12 mouse cellular contexts compared by ENCODE assay signal in the genomic region with DNA sequence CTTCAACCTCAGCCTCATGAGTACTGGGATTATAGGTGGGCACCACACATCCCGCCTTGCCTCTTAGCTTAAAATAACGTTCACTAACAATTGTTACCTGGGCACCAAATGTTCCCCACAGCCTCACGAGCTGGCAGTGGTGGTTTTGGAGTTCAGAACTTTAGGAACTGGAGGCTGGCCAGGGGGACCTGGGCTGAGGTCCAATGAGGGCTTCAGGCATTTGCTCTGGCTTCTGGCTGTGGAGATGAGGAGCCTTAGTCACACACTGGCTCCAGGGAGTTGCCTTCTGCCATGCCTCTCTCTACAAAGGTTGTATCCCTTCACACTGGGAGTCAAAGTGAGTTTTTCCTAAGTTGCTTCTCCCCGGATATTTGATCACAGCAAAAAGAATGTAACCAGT. TPM values are rescaled to one million over a fixed set of nuclear protein-coding genes. Genes with fewer than 3 reads are reported as not detected.
DNase-seq lines count a peak whose midpoint lies in the region; ATAC-seq and TF ChIP-seq lines count a peak whose summit lies in the region.
"Had no signal": no experiment of that assay in that cellular context is flagged by ENCODE, and none has a peak within 500 bp of the region (broad histone marks: within the 10 kb centered on the region; RNA-seq: fewer than 3 reads in every experiment).

No protein-coding gene starts in this region.

- DNase-seq in hindbrain, postnatal 0 days (ENCODE audit: low spot score), result peak; percentile 23
- DNase-seq in hindbrain, embryonic 14.5 days (ENCODE audit: low spot score), result no peak
- DNase-seq in G1E (ENCODE audit: low spot score), result no peak
- DNase-seq in adrenal gland, postnatal 25 days, result peak; percentile 41
- DNase-seq in kidney, postnatal 10 days, result no peak
- DNase-seq in kidney, adult 11 months, result no peak
- no peak for DNase-seq in kidney, adult 18-20 months

- H3K9me3 ChIP-seq in hindbrain, postnatal 0 days (ENCODE audit: low read length), result no peaks in the 10 kb centered on the region
- H3K9me3 ChIP-seq in hindbrain, embryonic 14.5 days (ENCODE audit: control insufficient read depth, low read length), result no peaks in the 10 kb centered on the region
- no peaks in the 10 kb centered on the region for H3K9me3 ChIP-seq in G1E (replicated peaks)
- H3K9me3 ChIP-seq in liver, embryonic 12.5 days (replicated peaks), result no peaks in the 10 kb centered on the region

- H3K4me3 ChIP-seq in hindbrain, postnatal 0 days (ENCODE audit: low read length), result no peak overlapping the region
- H3K4me3 ChIP-seq in hindbrain, embryonic 14.5 days (replicated peaks; ENCODE audit: low read length), result no peak overlapping the region
- peak overlapping the region; percentile 41; the same call in 1 of the 2 replicates for H3K4me3 ChIP-seq in G1E (ENCODE audit: low read depth, low read length)
- no peak overlapping the region for H3K4me3 ChIP-seq in liver, embryonic 12.5 days

- no peaks in the 10 kb centered on the region for H3K27me3 ChIP-seq in hindbrain, postnatal 0 days (ENCODE audit: insufficient read depth, low read length)
- no peaks in the 10 kb centered on the region for H3K27me3 ChIP-seq in hindbrain, embryonic 14.5 days (ENCODE audit: control insufficient read depth, insufficient read depth, low read length)
- H3K27me3 ChIP-seq in G1E (ENCODE audit: insufficient read depth, low read length), result no peaks in the 10 kb centered on the region
- H3K27me3 ChIP-seq in liver, embryonic 12.5 days (replicated peaks), result peaks cover 7% of the 10 kb centered on the region; the same call in 1 of the 2 replicates

- H3K4me2 ChIP-seq in hindbrain, postnatal 0 days (ENCODE audit: low read depth, low read length), result no peak overlapping the region
- H3K4me2 ChIP-seq in hindbrain, embryonic 14.5 days (replicated peaks), result no peak overlapping the region
- H3K4me2 ChIP-seq in liver, embryonic 12.5 days, result peak overlapping the region; percentile 50

- H3K4me1 ChIP-seq in hindbrain, postnatal 0 days (ENCODE audit: insufficient read depth, low read length), result no peaks in the 10 kb centered on the region
- peaks cover 6% of the 10 kb centered on the region for H3K4me1 ChIP-seq in hindbrain, embryonic 14.5 days (replicated peaks; ENCODE audit: control insufficient read depth, insufficient read depth, low read length)
- peaks cover 70% of the 10 kb centered on the region for H3K4me1 ChIP-seq in G1E (ENCODE audit: insufficient read depth, low read depth, low read length)
- H3K4me1 ChIP-seq in liver, embryonic 12.5 days, result peaks cover 38% of the 10 kb centered on the region

- ATAC-seq in hindbrain, postnatal 0 days, result no peak
- ATAC-seq in hindbrain, embryonic 14.5 days (ENCODE audit: low FRiP score), result no peak
- no peak for ATAC-seq in G1E (ENCODE audit: extremely low read depth, insufficient number of reproducible peaks, low FRiP score, poor library complexity, severe bottlenecking)
- ATAC-seq in liver, embryonic 12.5 days, result no peak

- 56% methylated on average over 4 of the region's 4 CpGs for WGBS in hindbrain, postnatal 0 days
- WGBS in hindbrain, embryonic 14.5 days, result 75% methylated on average over 4 of the region's 4 CpGs
- WGBS in liver, embryonic 12.5 days (ENCODE audit: insufficient replicate concordance), result 75% methylated on average over 4 of the region's 4 CpGs

- H3K36me3 ChIP-seq in hindbrain, postnatal 0 days (ENCODE audit: insufficient read depth, low read length), result peaks cover 24% of the 10 kb centered on the region
- peaks cover 28% of the 10 kb centered on the region for H3K36me3 ChIP-seq in hindbrain, embryonic 14.5 days (replicated peaks; ENCODE audit: control insufficient read depth, insufficient read depth)
- H3K36me3 ChIP-seq in G1E (replicated peaks), result peaks cover 52% of the 10 kb centered on the region
- peaks cover 37% of the 10 kb centered on the region for H3K36me3 ChIP-seq in liver, embryonic 12.5 days

- no peak for TF ChIP-seq CTCF in hindbrain, postnatal 0 days (IDR thresholded peaks at IDR 0.05; ENCODE audit: low read depth)
- TF ChIP-seq CTCF in G1E (IDR thresholded peaks at IDR 0.05; ENCODE audit: low read depth, low read length), result no peak

- no peak overlapping the region for H3K27ac ChIP-seq in hindbrain, postnatal 0 days
- no peak overlapping the region for H3K27ac ChIP-seq in hindbrain, embryonic 14.5 days
- no peak overlapping the region for H3K27ac ChIP-seq in liver, embryonic 12.5 days

- no peak overlapping the region for H3K9ac ChIP-seq in hindbrain, postnatal 0 days (replicated peaks; ENCODE audit: low read length)
- no peak overlapping the region for H3K9ac ChIP-seq in hindbrain, embryonic 14.5 days
- no peak overlapping the region for H3K9ac ChIP-seq in liver, embryonic 12.5 days

RNA-seq across cellular contexts. Expression of a gene that starts 4.6 kb away (rescaled TPM):
- total RNA-seq in hindbrain, postnatal 0 days (2014; rRNA removed), result 28.9 and 44.9 TPM in 2 replicates
- 29.1 TPM in 2 replicates for polyA plus RNA-seq in hindbrain, postnatal 0 days (2015; fragmentation: Nextera tagmentation; extraction: Ambion mirVana)
- polyA plus RNA-seq in hindbrain, embryonic 14.5 days (2014; fragmentation: Nextera tagmentation; extraction: Ambion mirVana), result 22.1 and 25.1 TPM in 2 replicates
- 13.1 and 22.4 TPM in 2 replicates for total RNA-seq in G1E (2014; fragmentation: Nextera tagmentation)
- total RNA-seq in G1E (2017), result 15.1 and 17.5 TPM in 2 replicates
- polyA plus RNA-seq in G1E (2012), result 6.9 and 7.8 TPM in 2 replicates
- 13.8 and 15.8 TPM in 2 replicates for total RNA-seq in adrenal gland, postnatal 25 days (2021)
- 3.0 TPM in 2 replicates for polyA plus RNA-seq in liver, embryonic 12.5 days (2016; fragmentation: Nextera tagmentation; extraction: Ambion mirVana)

RNA-seq across cellular contexts. Expression of a gene that starts 26.5 kb away (rescaled TPM):
- total RNA-seq in hindbrain, postnatal 0 days (2014; rRNA removed), result 1.5 and 3.5 TPM in 2 replicates
- polyA plus RNA-seq in hindbrain, postnatal 0 days (2015; fragmentation: Nextera tagmentation; extraction: Ambion mirVana), result 0.35 and 0.43 TPM in 2 replicates
- 0.34 and 0.84 TPM in 2 replicates for polyA plus RNA-seq in hindbrain, embryonic 14.5 days (2014; fragmentation: Nextera tagmentation; extraction: Ambion mirVana)
- total RNA-seq in G1E (2014; fragmentation: Nextera tagmentation) (not detected in 2 replicates), G1E (2017) (0.05 and 0.17 TPM in 2 replicates)
- not detected in 2 replicates for polyA plus RNA-seq in G1E (2012)
- 0.18 TPM in 1 of 2 replicates, not detected in the other for total RNA-seq in adrenal gland, postnatal 25 days (2021)
- polyA plus RNA-seq in liver, embryonic 12.5 days (2016; fragmentation: Nextera tagmentation; extraction: Ambion mirVana), result not detected in 2 replicates
- total RNA-seq: adrenal gland, adult 18-20 months; liver, adult 2 months had no signal

RNA-seq across cellular contexts. Expression of a gene that starts 27.7 kb away (rescaled TPM):
- total RNA-seq in hindbrain, postnatal 0 days (2014; rRNA removed), result 27.3 and 28.3 TPM in 2 replicates
- polyA plus RNA-seq in hindbrain, postnatal 0 days (2015; fragmentation: Nextera tagmentation; extraction: Ambion mirVana), result 30.6 and 30.7 TPM in 2 replicates
- 28.5 and 29.3 TPM in 2 replicates for polyA plus RNA-seq in hindbrain, embryonic 14.5 days (2014; fragmentation: Nextera tagmentation; extraction: Ambion mirVana)
- 76.9 and 85.3 TPM in 2 replicates for total RNA-seq in G1E (2014; fragmentation: Nextera tagmentation)
- total RNA-seq in G1E (2017), result 66.0 and 76.9 TPM in 2 replicates
- 62.6 and 83.4 TPM in 2 replicates for polyA plus RNA-seq in G1E (2012)
- total RNA-seq in adrenal gland, postnatal 25 days (2021), result 30.5 and 36.1 TPM in 2 replicates
- polyA plus RNA-seq in liver, embryonic 12.5 days (2016; fragmentation: Nextera tagmentation; extraction: Ambion mirVana), result 35.1 and 36.3 TPM in 2 replicates

RNA-seq across cellular contexts. Expression of a gene that starts 45.3 kb away (rescaled TPM):
- not detected in 2 replicates for total RNA-seq in hindbrain, postnatal 0 days (2014; rRNA removed)
- polyA plus RNA-seq in hindbrain, postnatal 0 days (2015; fragmentation: Nextera tagmentation; extraction: Ambion mirVana), result not detected in 2 replicates
- polyA plus RNA-seq in hindbrain, embryonic 14.5 days (2014; fragmentation: Nextera tagmentation; extraction: Ambion mirVana), result not detected in 2 replicates
- total RNA-seq in G1E (2014; fragmentation: Nextera tagmentation), result not detected in 2 replicates
- 0.06 TPM in 1 of 2 replicates, not detected in the other for total RNA-seq in G1E (2017)
- polyA plus RNA-seq in G1E (2012), result not detected in 2 replicates
- total RNA-seq in adrenal gland, postnatal 25 days (2021), result 0.88 and 0.90 TPM in 2 replicates
- not detected in 2 replicates for polyA plus RNA-seq in liver, embryonic 12.5 days (2016; fragmentation: Nextera tagmentation; extraction: Ambion mirVana)
- total RNA-seq: layer of hippocampus, postnatal 25 days had no signal
- polyA plus RNA-seq: intestine, embryonic 14.5 days had no signal

RNA-seq across cellular contexts. Expression of a gene that starts 49.1 kb away (rescaled TPM):
- total RNA-seq in hindbrain, postnatal 0 days (2014; rRNA removed), result 1.8 and 4.1 TPM in 2 replicates
- 8.0 and 10.2 TPM in 2 replicates for polyA plus RNA-seq in hindbrain, postnatal 0 days (2015; fragmentation: Nextera tagmentation; extraction: Ambion mirVana)
- polyA plus RNA-seq in hindbrain, embryonic 14.5 days (2014; fragmentation: Nextera tagmentation; extraction: Ambion mirVana), result 6.0 and 9.3 TPM in 2 replicates
- not detected in 2 replicates for total RNA-seq in G1E (2014; fragmentation: Nextera tagmentation)
- 0.22 TPM in 1 of 2 replicates, not detected in the other for total RNA-seq in G1E (2017)
- polyA plus RNA-seq in G1E (2012), result not detected in 2 replicates
- 50.0 and 51.8 TPM in 2 replicates for total RNA-seq in adrenal gland, postnatal 25 days (2021)
- polyA plus RNA-seq in liver, embryonic 12.5 days (2016; fragmentation: Nextera tagmentation; extraction: Ambion mirVana), result 0.78 and 1.0 TPM in 2 replicates

Comparison
In these comparisons a context has a peak if more than half of its experiments do, and no peak if none do; other contexts are left out.
1. DNase-seq: peak in hindbrain, postnatal 0 days (single experiment) and adrenal gland, postnatal 25 days (single experiment); none in hindbrain, embryonic 14.5 days (single experiment), G1E (single experiment), kidney, postnatal 10 days (single experiment), kidney, adult 11 months (single experiment) and kidney, adult 18-20 months (single experiment).